Mouse (Mus musculus): ENCODE measurements at regions not wholly inside any gene's neighbourhood (a gene's known extent, or its start where the extent isn't known, plus 50 kb on each side); places are given as distances from the start of the nearest gene placed in this dataset.
"Not testable (repeated sequence)": the region's sequence is repeated elsewhere in the genome, so short reads cannot be mapped to it uniquely, and the experiment has no call there.

GRCm38 (mm10) chr10:95755429-95755828 lies 82.2 kb upstream of the Anapc15-ps start:
- 87% methylated on average over 3 of the region's 3 CpGs for WGBS
- Histone ChIP-seq H3K4me1 (ENCODE audit: control insufficient read depth, insufficient read depth, low read length) (no peaks in the 10 kb centered on the region), H3K9ac (ENCODE audit: low read length) (no peak overlapping the region), H3K36me3 (ENCODE audit: control insufficient read depth, insufficient read depth, low read length) (no peaks in the 10 kb centered on the region), H3K4me3 (ENCODE audit: low read depth, low read length) (no peak overlapping the region), H3K4me2 (ENCODE audit: low read length) (no peak overlapping the region), H3K9me3 (replicated peaks; ENCODE audit: control insufficient read depth, low read length) (no peaks in the 10 kb centered on the region), H3K27me3 (replicated peaks; ENCODE audit: control insufficient read depth, insufficient read depth, low read length) (no peaks in the 10 kb centered on the region), H3K27ac (ENCODE audit: low read depth, low read length) (no peak overlapping the region)
- ATAC-seq (no peak), DNase-seq (ENCODE audit: low spot score) (no peak)

- no peak overlapping the region for H3K4me2 ChIP-seq (ENCODE audit: low read length)
- no peak overlapping the region for H3K27ac ChIP-seq (ENCODE audit: low read depth, low read length)
- DNase-seq (ENCODE audit: low spot score) (no peak), ATAC-seq (no peak)
- no peaks in the 10 kb centered on the region for H3K36me3 ChIP-seq (ENCODE audit: control insufficient read depth, insufficient read depth, low read length)
- no peaks in the 10 kb centered on the region for H3K27me3 ChIP-seq (replicated peaks; ENCODE audit: control insufficient read depth, insufficient read depth, low read length)
- no peaks in the 10 kb centered on the region for H3K9me3 ChIP-seq (replicated peaks; ENCODE audit: control insufficient read depth, low read length)
- no peak overlapping the region for H3K9ac ChIP-seq (ENCODE audit: low read length)
- WGBS = 92% methylated on average over 11 of the region's 11 CpGs
- no peak overlapping the region for H3K4me3 ChIP-seq (ENCODE audit: low read depth, low read length)
- no peaks in the 10 kb centered on the region for H3K4me1 ChIP-seq (ENCODE audit: control insufficient read depth, insufficient read depth, low read length)
Measured at GRCm38 (mm10) chr10:95753396-95753905, 80.2 kb upstream of the Anapc15-ps start.

- no peak for DNase-seq (ENCODE audit: low spot score)
- H3K4me2 ChIP-seq (ENCODE audit: low read length) = no peak overlapping the region
- ATAC-seq = no peak
- 98% methylated on average over 1 of the region's 1 CpGs for WGBS
- no peak overlapping the region for H3K4me3 ChIP-seq (ENCODE audit: low read depth, low read length)
- no peak overlapping the region for H3K27ac ChIP-seq (ENCODE audit: low read depth, low read length)
- no peaks in the 10 kb centered on the region for H3K4me1 ChIP-seq (ENCODE audit: control insufficient read depth, insufficient read depth, low read length)
- H3K27me3 ChIP-seq (replicated peaks; ENCODE audit: control insufficient read depth, insufficient read depth, low read length) = no peaks in the 10 kb centered on the region
- H3K36me3 ChIP-seq (ENCODE audit: control insufficient read depth, insufficient read depth, low read length) = no peaks in the 10 kb centered on the region
- H3K9me3 ChIP-seq (replicated peaks; ENCODE audit: control insufficient read depth, low read length) = no peaks in the 10 kb centered on the region
- H3K9ac ChIP-seq (ENCODE audit: low read length) = no peak overlapping the region
Measured at GRCm38 (mm10) chr10:95748360-95748759, 75.1 kb upstream of the Anapc15-ps start.

- no peak overlapping the region for H3K4me2 ChIP-seq (ENCODE audit: low read length)
- no peaks in the 10 kb centered on the region for H3K4me1 ChIP-seq (ENCODE audit: control insufficient read depth, insufficient read depth, low read length)
- no peaks in the 10 kb centered on the region for H3K9me3 ChIP-seq (replicated peaks; ENCODE audit: control insufficient read depth, low read length)
- WGBS = 86% methylated on average over 7 of the region's 7 CpGs
- H3K27ac ChIP-seq (ENCODE audit: low read depth, low read length) = no peak overlapping the region
- H3K4me3 ChIP-seq (ENCODE audit: low read depth, low read length) = no peak overlapping the region
- DNase-seq (ENCODE audit: low spot score) (no peak), ATAC-seq (no peak)
- no peaks in the 10 kb centered on the region for H3K36me3 ChIP-seq (ENCODE audit: control insufficient read depth, insufficient read depth, low read length)
- no peaks in the 10 kb centered on the region for H3K27me3 ChIP-seq (replicated peaks; ENCODE audit: control insufficient read depth, insufficient read depth, low read length)
- no peak overlapping the region for H3K9ac ChIP-seq (ENCODE audit: low read length)
Measured at GRCm38 (mm10) chr10:95747939-95748338, 74.7 kb upstream of the Anapc15-ps start.

GRCm38 (mm10) chr10:95745834-95746620 lies 72.8 kb upstream of the Anapc15-ps start:
- H3K4me2 ChIP-seq (ENCODE audit: low read length) = no peak overlapping the region
- ATAC-seq = no peak
- no peaks in the 10 kb centered on the region for H3K36me3 ChIP-seq (ENCODE audit: control insufficient read depth, insufficient read depth, low read length)
- no peak overlapping the region for H3K4me3 ChIP-seq (ENCODE audit: low read depth, low read length)
- WGBS = 69% methylated on average over 10 of the region's 10 CpGs
- H3K9me3 ChIP-seq (replicated peaks; ENCODE audit: control insufficient read depth, low read length) = no peaks in the 10 kb centered on the region
- no peaks in the 10 kb centered on the region for H3K4me1 ChIP-seq (ENCODE audit: control insufficient read depth, insufficient read depth, low read length)
- H3K27ac ChIP-seq (ENCODE audit: low read depth, low read length) = no peak overlapping the region
- H3K27me3 ChIP-seq (replicated peaks; ENCODE audit: control insufficient read depth, insufficient read depth, low read length) = no peaks in the 10 kb centered on the region
- H3K9ac ChIP-seq (ENCODE audit: low read length) = no peak overlapping the region
- no peak for DNase-seq (ENCODE audit: low spot score)

GRCm38 (mm10) chr10:95745254-95745653 lies 72.0 kb upstream of the Anapc15-ps start:
- no peak for DNase-seq (ENCODE audit: low spot score)
- no peak overlapping the region for H3K9ac ChIP-seq (ENCODE audit: low read length)
- WGBS = 88% methylated on average over 2 of the region's 2 CpGs
- H3K4me2 ChIP-seq (ENCODE audit: low read length) = no peak overlapping the region
- no peak overlapping the region for H3K4me3 ChIP-seq (ENCODE audit: low read depth, low read length)
- no peak overlapping the region for H3K27ac ChIP-seq (ENCODE audit: low read depth, low read length)
- H3K4me1 ChIP-seq (ENCODE audit: control insufficient read depth, insufficient read depth, low read length) = no peaks in the 10 kb centered on the region
- H3K9me3 ChIP-seq (replicated peaks; ENCODE audit: control insufficient read depth, low read length) = no peaks in the 10 kb centered on the region
- no peaks in the 10 kb centered on the region for H3K36me3 ChIP-seq (ENCODE audit: control insufficient read depth, insufficient read depth, low read length)
- H3K27me3 ChIP-seq (replicated peaks; ENCODE audit: control insufficient read depth, insufficient read depth, low read length) = no peaks in the 10 kb centered on the region
- no peak for ATAC-seq

GRCm38 (mm10) chr10:95743627-95744026 lies 70.4 kb upstream of the Anapc15-ps start:
- Histone ChIP-seq H3K27ac (ENCODE audit: low read depth, low read length) (no peak overlapping the region), H3K4me1 (ENCODE audit: control insufficient read depth, insufficient read depth, low read length) (no peaks in the 10 kb centered on the region), H3K36me3 (ENCODE audit: control insufficient read depth, insufficient read depth, low read length) (no peaks in the 10 kb centered on the region), H3K9ac (ENCODE audit: low read length) (no peak overlapping the region), H3K4me2 (ENCODE audit: low read length) (no peak overlapping the region), H3K9me3 (replicated peaks; ENCODE audit: control insufficient read depth, low read length) (no peaks in the 10 kb centered on the region), H3K27me3 (replicated peaks; ENCODE audit: control insufficient read depth, insufficient read depth, low read length) (no peaks in the 10 kb centered on the region), H3K4me3 (ENCODE audit: low read depth, low read length) (no peak overlapping the region)
- no peak for DNase-seq (ENCODE audit: low spot score)
- ATAC-seq = no peak
- WGBS = 87% methylated on average over 6 of the region's 6 CpGs

- ATAC-seq (no peak), DNase-seq (ENCODE audit: low spot score) (no peak)
- no peak overlapping the region for H3K27ac ChIP-seq (ENCODE audit: low read depth, low read length)
- no peaks in the 10 kb centered on the region for H3K27me3 ChIP-seq (replicated peaks; ENCODE audit: control insufficient read depth, insufficient read depth, low read length)
- H3K4me2 ChIP-seq (ENCODE audit: low read length) = no peak overlapping the region
- no peak overlapping the region for H3K4me3 ChIP-seq (ENCODE audit: low read depth, low read length)
- no peaks in the 10 kb centered on the region for H3K36me3 ChIP-seq (ENCODE audit: control insufficient read depth, insufficient read depth, low read length)
- WGBS = 94% methylated on average over 4 of the region's 4 CpGs
- H3K9me3 ChIP-seq (replicated peaks; ENCODE audit: control insufficient read depth, low read length) = peaks cover 4% of the 10 kb centered on the region; the same call in 1 of the 2 replicates
- H3K4me1 ChIP-seq (ENCODE audit: control insufficient read depth, insufficient read depth, low read length) = no peaks in the 10 kb centered on the region
- no peak overlapping the region for H3K9ac ChIP-seq (ENCODE audit: low read length)
Measured at GRCm38 (mm10) chr10:95739421-95739820, 66.2 kb upstream of the Anapc15-ps start.

- H3K9ac ChIP-seq (ENCODE audit: low read length); ATAC-seq; H3K27me3 ChIP-seq (replicated peaks; ENCODE audit: control insufficient read depth, insufficient read depth, low read length); H3K36me3 ChIP-seq (ENCODE audit: control insufficient read depth, insufficient read depth, low read length); H3K9me3 ChIP-seq (replicated peaks; ENCODE audit: control insufficient read depth, low read length); H3K27ac ChIP-seq (ENCODE audit: low read depth, low read length); H3K4me2 ChIP-seq (ENCODE audit: low read length); H3K4me1 ChIP-seq (ENCODE audit: control insufficient read depth, insufficient read depth, low read length); DNase-seq (ENCODE audit: low spot score); H3K4me3 ChIP-seq (ENCODE audit: low read depth, low read length): not testable (repeated sequence)
- 79% methylated on average over 5 of the region's 5 CpGs for WGBS
Measured at GRCm38 (mm10) chr10:95736743-95737142, 63.5 kb upstream of the Anapc15-ps start.
